Mouse (Mus musculus) urinary bladder, postnatal 25 days (tissue): ENCODE results near the gene Mrpl30.

Source experiments
- DNase-seq: peaks from one replicate; pipeline ENCODE4 v3.0.0; 2022; ENCODE audit warnings: low spot score

Mrpl30 gene

GRCm38 (mm10) chr1:37890025-37890652 lies at the start of gene Mrpl30, which contains the start of gene Mitd1:
Gene Mrpl30, plus strand, starts transcription at chr1:37890477.
Gene Mitd1, minus strand, starts transcription at chr1:37890411.
- peak; percentile 79 for DNase-seq

GRCm38 (mm10) chr1:37846878-37847277 lies 43.4 kb upstream of the Mrpl30 start:
- no peak for DNase-seq

DNA sequence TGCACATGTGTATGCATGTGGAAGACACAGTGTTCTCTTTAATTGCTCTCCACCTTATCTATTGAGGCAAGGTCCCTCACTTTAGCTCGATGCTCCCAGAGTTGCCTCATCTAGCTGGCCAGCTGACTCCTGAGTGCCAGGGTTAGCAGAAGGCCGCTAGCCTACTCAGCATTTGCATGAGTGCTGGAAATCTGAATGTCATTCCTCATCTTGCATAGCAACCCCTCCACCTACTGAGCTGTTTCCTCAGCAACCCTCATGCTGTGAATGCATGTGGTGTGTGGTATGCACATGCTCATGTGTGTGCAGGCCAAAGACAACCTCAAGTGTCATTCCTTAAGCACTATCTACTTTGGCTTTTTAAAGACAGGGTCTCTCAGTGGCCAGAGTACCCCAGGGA lies 39.6 kb upstream of the Mrpl30 start:
- DNase-seq, result no peak

DNA sequence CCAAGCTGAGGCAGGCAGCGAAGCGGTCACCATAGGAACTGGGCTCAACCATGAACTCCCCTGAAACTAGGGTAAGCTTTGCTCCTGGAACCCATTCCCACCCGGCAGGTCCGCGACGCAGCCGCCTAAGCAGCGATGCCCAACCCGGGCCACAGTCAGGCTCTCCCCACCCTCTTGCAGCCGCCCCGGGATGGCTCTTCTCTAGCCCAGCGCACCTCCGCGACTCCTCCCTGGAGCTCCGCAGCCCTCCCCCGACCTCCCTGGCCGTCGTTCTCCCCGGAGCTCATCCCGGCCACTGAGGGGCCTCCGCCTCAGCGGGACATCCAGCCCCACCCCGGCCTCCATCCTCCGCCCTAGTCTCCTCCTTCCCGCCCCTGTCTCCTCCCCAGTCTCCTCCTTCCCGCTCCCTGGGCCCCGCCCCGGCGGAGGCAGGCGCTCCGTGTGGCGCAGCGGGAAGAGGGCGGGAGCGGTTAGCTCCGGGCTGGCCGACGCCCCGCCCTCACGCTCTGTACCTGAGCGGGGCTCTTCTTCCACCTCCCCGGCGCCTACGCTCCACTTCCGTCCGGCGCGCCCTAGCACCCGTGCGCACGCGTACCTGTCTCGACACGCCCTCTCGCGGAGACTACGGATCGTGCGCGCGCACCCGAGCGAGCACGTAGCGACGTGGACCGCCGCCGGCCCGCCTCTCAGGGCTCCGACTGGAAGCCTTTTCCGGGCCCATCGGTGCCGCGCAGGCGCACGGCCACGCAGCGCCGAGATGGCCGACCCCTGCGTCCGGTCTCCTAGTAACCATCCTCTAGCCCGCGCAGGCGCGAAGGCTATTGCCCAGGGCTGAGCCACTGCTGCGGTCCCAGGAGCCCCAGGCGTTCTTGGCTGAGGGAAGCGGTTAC lies 25.5 kb upstream of the Mrpl30 start:
- peak; percentile 99 for DNase-seq

DNA sequence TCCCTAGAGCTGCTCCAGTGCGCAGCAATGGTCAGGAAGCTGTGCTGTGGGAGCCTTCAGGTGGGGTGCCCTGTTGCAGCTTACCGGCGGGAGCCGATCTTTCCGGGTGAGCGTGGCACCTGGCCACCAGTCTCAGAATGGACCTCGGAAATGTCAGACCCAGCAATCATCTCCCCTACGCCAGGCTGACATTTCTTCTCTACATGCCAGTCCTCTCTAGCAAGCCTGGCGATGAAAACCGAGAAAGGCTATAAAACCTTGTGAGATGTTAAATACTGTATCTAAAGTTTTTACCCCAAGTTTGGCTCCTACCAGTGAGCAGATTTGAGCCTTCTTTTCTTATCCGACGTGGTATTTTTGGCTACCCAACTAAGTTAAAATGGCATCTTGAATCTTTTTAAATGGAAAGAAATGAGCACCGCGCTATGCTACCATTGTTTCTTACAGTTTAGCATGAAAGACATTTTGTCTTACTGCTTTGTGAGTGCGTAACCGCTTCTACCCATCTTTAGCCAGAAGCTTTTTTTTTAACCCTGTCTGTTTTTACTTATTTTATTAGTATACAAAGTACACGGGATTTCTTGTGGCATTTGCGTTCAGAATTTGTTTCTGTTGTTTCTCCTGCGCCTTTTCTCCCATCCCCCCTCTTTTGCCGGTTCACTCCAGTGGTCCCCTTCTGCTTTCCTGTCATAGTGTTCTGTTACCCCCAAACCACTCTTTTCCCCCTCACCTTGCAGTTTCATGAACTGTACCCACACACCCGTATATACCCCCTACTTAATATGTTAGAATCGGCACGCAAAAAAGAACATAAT lies 24.7 kb upstream of the Mrpl30 start:
- DNase-seq, result no peak

- no peak for DNase-seq
Observed at GRCm38 (mm10) chr1:37866286-37866685, 24.0 kb upstream of the Mrpl30 start, which contains the start of gene Tsga10. Gene Tsga10, minus strand, starts transcription at chr1:37866429.

DNA sequence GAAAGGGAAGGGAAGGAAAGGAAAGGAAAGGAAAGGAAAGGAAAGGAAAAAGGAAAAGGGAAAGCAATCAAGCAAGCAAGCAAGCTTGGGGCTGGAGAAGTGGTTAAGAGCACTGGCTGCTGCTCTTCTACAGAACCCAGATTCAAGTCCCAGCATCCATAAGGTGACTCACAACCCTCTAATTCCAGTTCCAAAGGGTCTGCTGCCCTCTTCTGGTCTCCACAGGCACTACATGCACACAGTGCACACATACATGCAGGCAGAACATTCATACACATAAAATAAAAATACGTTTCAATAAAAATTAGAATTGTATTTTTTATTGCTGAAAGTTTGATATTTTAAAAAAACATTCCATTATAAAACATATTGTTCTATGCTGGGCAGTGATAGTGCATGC lies 23.2 kb upstream of the Mrpl30 start:
- no peak for DNase-seq

DNA sequence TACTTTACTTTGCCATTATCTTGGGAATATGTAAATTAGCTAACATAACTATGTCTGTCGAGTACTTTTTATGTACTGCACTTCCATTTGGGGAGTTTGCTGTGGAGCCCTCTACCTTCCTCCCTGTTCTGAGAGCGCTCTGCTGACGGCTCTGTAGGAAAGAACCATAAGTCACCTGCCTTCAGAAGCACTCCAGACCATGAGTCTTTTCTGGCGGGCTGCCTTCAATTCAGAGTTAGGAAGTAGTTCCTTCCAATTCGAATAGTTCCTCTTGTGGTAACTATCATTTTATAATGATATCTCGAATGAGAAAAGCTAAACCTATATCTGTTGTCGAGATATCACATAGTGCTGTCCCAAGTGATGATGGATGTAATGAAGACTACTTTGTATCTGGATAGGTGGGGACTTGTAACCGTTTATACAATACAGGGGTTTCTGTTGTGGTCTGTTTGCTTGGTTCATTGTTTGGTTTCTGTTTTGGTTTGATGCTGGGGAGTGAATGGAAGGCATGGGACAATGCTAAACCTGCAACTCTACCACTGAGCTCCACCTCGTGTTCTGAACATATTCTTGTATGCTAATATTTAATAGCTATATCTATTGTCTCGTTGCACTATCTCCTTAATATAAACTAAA lies 22.5 kb upstream of the Mrpl30 start:
- no peak for DNase-seq

DNA sequence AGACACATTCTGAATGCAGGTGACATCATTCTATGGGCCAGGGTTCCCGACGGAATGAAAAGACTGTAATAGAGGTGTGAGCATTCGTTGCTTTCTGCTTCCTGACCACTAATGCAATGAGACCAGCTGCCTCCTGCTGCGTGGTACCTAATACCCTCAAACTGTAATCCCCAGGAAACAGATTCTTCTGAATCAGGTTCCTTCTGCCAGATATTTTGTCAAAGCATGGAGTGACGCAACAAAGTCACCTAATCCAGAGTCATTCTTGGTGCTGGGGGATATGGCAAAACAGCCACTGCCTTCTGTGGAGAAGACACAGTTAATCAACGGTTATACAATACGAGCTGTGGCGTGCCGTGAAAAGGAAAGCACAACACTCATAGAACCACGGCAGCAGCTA lies 21.6 kb upstream of the Mrpl30 start:
- no peak for DNase-seq

GRCm38 (mm10) chr1:37869362-37869761 lies 20.9 kb upstream of the Mrpl30 start:
- DNase-seq, result no peak

GRCm38 (mm10) chr1:37871704-37872103 lies 18.6 kb upstream of the Mrpl30 start, which contains the start of gene Lipt1:
Gene Lipt1, plus strand, starts transcription at chr1:37871738.
- DNase-seq, result peak; percentile 19

DNA sequence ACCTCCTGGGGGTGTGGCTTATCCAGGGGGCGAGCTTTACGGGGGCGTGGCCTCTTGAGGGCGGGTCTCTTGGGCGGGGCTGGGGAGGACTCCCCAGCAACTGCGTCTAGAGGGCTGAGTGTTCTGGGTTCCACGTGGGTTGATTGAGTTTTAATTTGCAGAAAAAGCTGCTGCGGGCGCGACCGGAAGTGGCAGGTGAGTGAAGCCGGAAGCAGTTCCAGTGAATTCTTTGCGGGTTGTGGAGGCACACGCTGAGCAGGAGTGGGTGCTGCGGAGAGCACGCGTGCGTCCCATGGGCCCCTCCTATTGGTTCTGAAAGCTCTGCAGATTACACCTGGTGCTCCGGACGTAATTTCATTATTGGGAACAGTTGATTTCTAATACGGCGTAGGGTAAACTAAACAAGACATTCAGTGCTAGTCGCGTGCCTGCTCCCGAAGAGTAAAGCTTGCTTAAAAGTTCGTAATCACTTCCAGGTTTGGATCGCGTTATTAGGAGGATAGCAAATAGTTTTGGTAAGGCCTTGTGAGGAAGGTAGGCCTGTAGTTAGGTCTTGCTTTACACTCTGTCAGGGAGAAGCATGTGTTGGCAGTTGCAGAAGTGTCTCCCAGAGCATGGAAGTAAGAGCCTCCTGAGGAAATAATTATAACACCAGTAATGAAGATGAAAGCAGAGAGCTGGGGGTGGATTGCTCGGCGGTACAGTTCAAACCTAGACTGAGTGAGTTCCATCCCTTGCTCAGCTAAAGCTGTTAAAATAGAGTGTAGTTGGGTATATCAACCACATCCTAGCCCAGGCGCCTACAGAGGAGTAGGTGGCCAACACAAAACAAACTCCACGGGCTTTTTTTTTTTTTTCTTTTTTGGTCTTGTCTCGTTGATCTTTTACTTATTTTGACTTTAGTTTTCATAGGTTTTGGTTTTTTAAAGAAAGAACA lies 17.9 kb upstream of the Mrpl30 start:
- DNase-seq, result peak; percentile 67

DNA sequence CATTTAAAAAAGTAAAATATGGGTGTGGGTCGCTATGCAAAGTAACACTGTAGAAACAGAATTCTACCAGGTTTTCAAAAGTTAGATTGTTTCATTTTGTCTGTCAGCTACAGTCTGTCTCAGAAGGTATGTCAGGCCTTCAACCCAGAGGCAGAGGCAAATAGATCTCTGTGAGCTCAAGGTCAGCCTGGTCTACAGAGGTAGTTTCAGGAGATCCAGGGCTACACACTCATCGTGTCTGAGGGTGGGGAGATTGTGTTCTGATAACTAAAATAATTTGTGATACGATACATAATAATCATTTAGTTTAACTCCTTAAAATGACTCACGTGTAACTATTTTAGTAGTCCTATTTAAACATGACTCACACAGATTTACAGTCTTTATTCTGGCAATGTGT lies 17.1 kb upstream of the Mrpl30 start:
- DNase-seq, result no peak

DNA sequence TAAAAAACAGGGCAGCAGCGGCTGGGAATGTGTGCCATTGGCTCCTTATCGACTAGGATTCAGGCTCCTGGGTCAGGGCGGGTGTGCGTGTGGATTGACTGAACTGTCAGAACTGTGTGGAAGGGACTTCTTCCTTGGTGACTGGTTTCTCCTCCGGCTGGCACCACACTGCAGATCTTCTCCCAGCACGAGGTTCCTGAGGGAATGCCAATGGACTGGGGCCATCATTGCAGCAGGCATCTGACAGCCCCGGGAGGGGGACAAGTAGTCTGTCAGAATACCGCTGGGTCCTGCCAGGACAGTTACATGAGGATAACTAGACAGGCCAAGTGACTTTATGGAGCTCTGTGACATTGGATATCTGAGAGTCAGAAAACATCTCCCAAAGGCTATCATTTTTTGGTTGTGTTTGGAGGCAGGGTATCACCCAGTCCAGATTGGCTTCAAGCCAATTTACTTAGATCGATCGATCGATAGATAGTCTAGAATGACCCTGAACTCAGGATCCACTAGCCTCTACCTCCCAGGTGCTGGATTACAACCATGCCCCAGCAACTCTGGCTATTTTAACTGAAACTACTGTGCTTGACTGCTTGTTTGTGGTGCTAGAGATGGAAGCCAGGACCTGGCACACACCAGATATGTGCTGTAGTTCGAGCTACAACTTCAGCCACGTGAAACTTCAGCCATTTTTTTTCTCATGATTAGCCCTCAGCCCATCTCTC lies 12.4 kb upstream of the Mrpl30 start:
- no peak for DNase-seq

DNA sequence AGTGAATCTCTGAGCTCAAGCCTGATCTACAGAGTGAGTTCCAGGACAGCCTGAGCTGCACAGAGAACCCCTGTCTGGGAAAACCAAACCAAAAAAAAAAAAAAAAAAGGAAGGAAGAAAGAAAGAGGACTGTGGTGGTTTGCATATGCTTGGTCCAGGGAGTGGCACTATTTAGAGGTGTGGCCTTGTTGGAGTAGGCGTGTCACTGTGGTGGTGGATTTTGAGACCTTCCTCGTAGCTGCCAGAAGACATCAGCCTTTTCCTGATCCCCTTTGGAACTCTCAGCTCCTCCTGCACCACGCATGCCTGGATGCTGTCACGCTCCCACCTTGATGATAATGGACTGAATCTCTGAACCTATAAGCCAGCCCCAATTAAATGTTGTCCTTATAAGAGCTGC lies 6.9 kb upstream of the Mrpl30 start:
- DNase-seq, result no peak

- DNase-seq, result no peak
Observed at GRCm38 (mm10) chr1:37884451-37884850, 5.8 kb upstream of the Mrpl30 start.

GRCm38 (mm10) chr1:37889206-37889605 lies 1.1 kb upstream of the Mrpl30 start:
- no peak for DNase-seq

GRCm38 (mm10) chr1:37891400-37891799 lies 1.1 kb downstream of the Mrpl30 start:
- DNase-seq, result no peak

DNA sequence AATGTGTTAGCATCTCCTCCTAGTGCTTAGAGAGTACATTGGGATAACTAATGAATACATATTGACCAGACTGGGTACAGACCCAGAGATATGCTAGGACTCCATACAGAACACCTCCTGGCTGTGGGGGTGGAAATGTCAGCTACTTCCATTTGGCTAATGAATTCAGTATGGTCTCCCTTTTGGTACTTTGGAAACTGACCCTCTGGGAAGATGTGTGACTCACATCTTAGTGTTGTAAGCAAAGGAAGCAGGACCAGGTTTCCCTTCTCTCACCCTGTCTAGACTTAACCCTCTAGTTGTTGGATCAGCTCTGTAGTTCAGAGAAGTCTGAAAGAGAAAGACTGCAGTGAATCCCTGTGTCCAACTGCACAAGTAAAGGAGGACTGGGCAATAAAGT lies 4.3 kb downstream of the Mrpl30 start:
- no peak for DNase-seq

DNA sequence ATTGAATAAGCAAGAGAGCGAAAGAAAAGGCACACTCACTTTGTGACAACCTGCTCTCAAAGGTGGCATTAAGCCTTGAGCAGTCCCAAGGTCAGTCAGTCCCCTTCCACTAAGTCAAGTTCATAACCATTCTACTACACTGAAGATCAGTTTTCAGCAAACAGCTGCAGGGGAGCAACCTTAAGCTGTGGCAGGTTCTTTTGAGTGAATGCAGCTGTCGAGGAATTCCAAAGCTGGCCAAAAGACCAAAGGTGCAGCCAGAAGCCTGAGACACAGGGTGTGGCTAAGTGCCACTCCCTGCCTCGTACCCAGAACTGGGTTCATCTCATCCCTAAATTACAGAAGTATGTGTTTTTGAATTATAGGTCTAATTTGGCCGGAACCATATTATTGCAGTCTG lies 9.5 kb downstream of the Mrpl30 start:
- no peak for DNase-seq
